Mouse (Mus musculus): ENCODE data around the gene Pdlim5.

DNA sequence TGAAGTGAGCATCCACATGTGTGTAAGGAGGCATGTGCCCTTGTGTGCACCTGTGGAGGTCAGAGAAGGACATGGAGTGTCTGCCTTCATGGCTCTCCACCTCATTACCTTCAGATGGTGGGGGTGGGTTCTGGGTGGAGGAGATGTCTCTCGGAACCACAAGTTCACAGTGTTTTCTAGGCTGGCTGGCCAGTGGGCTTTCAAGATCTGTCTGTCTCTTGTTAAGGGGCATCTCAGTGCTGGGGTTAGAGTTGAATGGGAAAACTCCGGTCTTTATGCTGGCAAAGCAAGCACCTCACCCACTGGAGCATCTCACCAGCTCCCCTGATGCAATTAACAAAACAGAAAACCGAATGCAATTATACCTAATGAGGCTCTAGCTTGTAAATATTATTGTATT lies 36.0 kb upstream of the Pdlim5 start:
- TF ChIP-seq CTCF (IDR thresholded peaks at IDR 0.05; ENCODE audit: control insufficient read depth, insufficient read depth, insufficient replicate concordance, low read depth, low read length) (no peak), POLR2A (IDR thresholded peaks at IDR 0.05; ENCODE audit: control insufficient read depth, low read depth, low read length) (no peak)

Data from testis, adult 2 months (tissue).